7 mouse cellular contexts compared by ENCODE assay signal in the genomic region with DNA sequence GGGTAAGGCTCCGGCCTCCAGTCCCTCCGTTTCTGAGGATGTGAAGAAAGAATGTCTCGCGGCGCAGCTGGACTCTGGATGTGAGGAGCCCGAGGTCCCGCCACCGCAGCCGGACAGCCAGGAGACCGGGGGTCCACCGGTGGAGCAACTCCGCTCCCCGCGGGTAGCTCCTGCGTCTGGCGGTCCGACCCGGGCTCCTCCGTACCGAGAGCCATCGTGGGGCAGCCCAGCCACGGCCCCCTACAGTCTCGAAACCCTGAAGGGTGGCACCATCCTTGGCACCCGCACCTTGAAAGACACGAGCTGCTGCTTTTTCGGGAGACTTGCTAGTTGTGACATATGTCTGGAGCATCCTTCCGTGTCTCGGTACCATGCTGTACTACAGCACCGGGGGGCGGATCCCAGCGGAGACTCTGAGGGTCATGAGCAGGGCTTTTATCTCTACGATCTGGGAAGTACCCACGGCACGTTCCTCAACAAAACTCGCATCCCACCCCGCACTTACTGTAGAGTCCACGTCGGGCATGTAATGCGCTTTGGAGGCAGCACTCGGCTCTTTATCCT. TPM values are rescaled to one million over a fixed set of nuclear protein-coding genes. Genes with fewer than 3 reads are reported as not detected.
DNase-seq lines count a peak whose midpoint lies in the region; ATAC-seq lines count a peak whose summit lies in the region.

No protein-coding gene starts in this region.

- no peaks in the 10 kb centered on the region for H3K27me3 ChIP-seq in lung, embryonic 16.5 days (ENCODE audit: control insufficient read depth, insufficient read depth, low read depth, low read length)
- no peaks in the 10 kb centered on the region for H3K27me3 ChIP-seq in embryonic facial prominence, embryonic 10.5 days (replicated peaks; ENCODE audit: low read depth, poor library complexity, severe bottlenecking)
- no peaks in the 10 kb centered on the region for H3K27me3 ChIP-seq in hindbrain, embryonic 15.5 days
- no peaks in the 10 kb centered on the region for H3K27me3 ChIP-seq in midbrain, embryonic 11.5 days (ENCODE audit: control insufficient read depth, insufficient read depth, low read length)

- no peak; the same call in 1 of the 2 replicates for ATAC-seq in lung, embryonic 16.5 days (ENCODE audit: low read depth)
- peak; percentile 59 for ATAC-seq in hindbrain, embryonic 15.5 days (ENCODE audit: low FRiP score, low read depth)
- peak; percentile 42; the same call in 1 of the 2 replicates for ATAC-seq in midbrain, embryonic 11.5 days (ENCODE audit: low FRiP score)

- no peaks in the 10 kb centered on the region for H3K9me3 ChIP-seq in lung, embryonic 16.5 days (ENCODE audit: control insufficient read depth, low read length)
- H3K9me3 ChIP-seq in embryonic facial prominence, embryonic 10.5 days, result no peaks in the 10 kb centered on the region
- H3K9me3 ChIP-seq in hindbrain, embryonic 15.5 days, result no peaks in the 10 kb centered on the region
- no peaks in the 10 kb centered on the region for H3K9me3 ChIP-seq in midbrain, embryonic 11.5 days (ENCODE audit: control insufficient read depth, low read length)

- H3K4me1 ChIP-seq in lung, embryonic 16.5 days (replicated peaks; ENCODE audit: control insufficient read depth, insufficient read depth, low read length), result peaks cover 16% of the 10 kb centered on the region
- peaks cover 20% of the 10 kb centered on the region for H3K4me1 ChIP-seq in embryonic facial prominence, embryonic 10.5 days
- H3K4me1 ChIP-seq in hindbrain, embryonic 15.5 days (replicated peaks), result peaks cover 38% of the 10 kb centered on the region
- H3K4me1 ChIP-seq in midbrain, embryonic 11.5 days (ENCODE audit: control insufficient read depth, insufficient read depth, low read length), result peaks cover 10% of the 10 kb centered on the region

- WGBS in lung, embryonic 16.5 days, result 2% methylated on average over 40 of the region's 40 CpGs
- 4% methylated on average over 40 of the region's 40 CpGs for WGBS in embryonic facial prominence, embryonic 10.5 days
- 4% methylated on average over 40 of the region's 40 CpGs for WGBS in hindbrain, embryonic 15.5 days
- 5% methylated on average over 40 of the region's 40 CpGs for whole genome bisulfite sequencing in midbrain, embryonic 11.5 days

- DNase-seq in lung, postnatal 14 days, result no peak
- no peak for DNase-seq in embryonic facial prominence, embryonic 10.5 days (ENCODE audit: low spot score)
- DNase-seq in midbrain, embryonic 11.5 days (ENCODE audit: low spot score, missing footprints), result no peak
- DNase-seq in cerebellum, adult 11-12 months, result no peak
- no peak for DNase-seq in adipocyte (ENCODE audit: low spot score)

- peak overlapping the region; percentile 89 for H3K4me2 ChIP-seq in lung, embryonic 16.5 days (ENCODE audit: low read depth, low read length)
- peak overlapping the region; percentile 98 for H3K4me2 ChIP-seq in hindbrain, embryonic 15.5 days
- H3K4me2 ChIP-seq in midbrain, embryonic 11.5 days, result peak overlapping the region; percentile 97

- peak overlapping the region; percentile 90 for H3K9ac ChIP-seq in lung, embryonic 16.5 days (ENCODE audit: low read length)
- peak overlapping the region; percentile 90 for H3K9ac ChIP-seq in hindbrain, embryonic 15.5 days
- H3K9ac ChIP-seq in midbrain, embryonic 11.5 days (ENCODE audit: low read length), result peak overlapping the region; percentile 89

- H3K36me3 ChIP-seq in lung, embryonic 16.5 days (ENCODE audit: control insufficient read depth, insufficient read depth, low read length), result peaks cover 21% of the 10 kb centered on the region
- peaks cover 46% of the 10 kb centered on the region for H3K36me3 ChIP-seq in embryonic facial prominence, embryonic 10.5 days (replicated peaks)
- H3K36me3 ChIP-seq in hindbrain, embryonic 15.5 days, result peaks cover 27% of the 10 kb centered on the region
- peaks cover 2% of the 10 kb centered on the region; the same call in 1 of the 2 replicates for H3K36me3 ChIP-seq in midbrain, embryonic 11.5 days (ENCODE audit: control insufficient read depth, insufficient read depth, low read length)

- H3K4me3 ChIP-seq in lung, embryonic 16.5 days (ENCODE audit: low read length), result peak overlapping the region; percentile 98
- H3K4me3 ChIP-seq in embryonic facial prominence, embryonic 10.5 days, result peak overlapping the region; percentile 99
- H3K4me3 ChIP-seq in hindbrain, embryonic 15.5 days, result peak overlapping the region; percentile 93
- peak overlapping the region; percentile 87 for H3K4me3 ChIP-seq in midbrain, embryonic 11.5 days (ENCODE audit: low read depth, low read length)

- peak overlapping the region; percentile 42 for H3K27ac ChIP-seq in lung, embryonic 16.5 days (ENCODE audit: low read length)
- peak overlapping the region; percentile 93 for H3K27ac ChIP-seq in embryonic facial prominence, embryonic 10.5 days (replicated peaks)
- H3K27ac ChIP-seq in hindbrain, embryonic 15.5 days (replicated peaks), result peak overlapping the region; percentile 89
- no peak overlapping the region for H3K27ac ChIP-seq in midbrain, embryonic 11.5 days (ENCODE audit: low read depth, low read length)

RNA-seq across cellular contexts. Expression of a gene that starts 0.4 kb away (rescaled TPM):
- 23.8 and 27.2 TPM in 2 replicates for polyA plus RNA-seq in lung, embryonic 16.5 days (2015; fragmentation: Nextera tagmentation; extraction: Ambion mirVana)
- 32.2 and 33.1 TPM in 2 replicates for polyA plus RNA-seq in embryonic facial prominence, embryonic 10.5 days (2016; fragmentation: Nextera tagmentation; extraction: Ambion mirVana)
- 31.8 and 32.0 TPM in 2 replicates for polyA plus RNA-seq in hindbrain, embryonic 15.5 days (2015; fragmentation: Nextera tagmentation; extraction: Ambion mirVana)
- 26.2 and 32.0 TPM in 2 replicates for polyA plus RNA-seq in midbrain, embryonic 11.5 days (2014; fragmentation: Nextera tagmentation; extraction: Ambion mirVana)

RNA-seq across cellular contexts. Expression of a gene that starts 0.4 kb away (rescaled TPM):
- 21.9 and 22.1 TPM in 2 replicates for polyA plus RNA-seq in lung, embryonic 16.5 days (2015; fragmentation: Nextera tagmentation; extraction: Ambion mirVana)
- 29.3 and 29.6 TPM in 2 replicates for polyA plus RNA-seq in embryonic facial prominence, embryonic 10.5 days (2016; fragmentation: Nextera tagmentation; extraction: Ambion mirVana)
- polyA plus RNA-seq in hindbrain, embryonic 15.5 days (2015; fragmentation: Nextera tagmentation; extraction: Ambion mirVana), result 24.4 and 25.9 TPM in 2 replicates
- 19.2 and 21.4 TPM in 2 replicates for polyA plus RNA-seq in midbrain, embryonic 11.5 days (2014; fragmentation: Nextera tagmentation; extraction: Ambion mirVana)

RNA-seq across cellular contexts. Expression of a gene that starts 32.7 kb away (rescaled TPM):
- 54.7 and 55.1 TPM in 2 replicates for polyA plus RNA-seq in lung, embryonic 16.5 days (2015; fragmentation: Nextera tagmentation; extraction: Ambion mirVana)
- 110 and 113 TPM in 2 replicates for polyA plus RNA-seq in embryonic facial prominence, embryonic 10.5 days (2016; fragmentation: Nextera tagmentation; extraction: Ambion mirVana)
- polyA plus RNA-seq in hindbrain, embryonic 15.5 days (2015; fragmentation: Nextera tagmentation; extraction: Ambion mirVana), result 80.6 and 85.6 TPM in 2 replicates
- polyA plus RNA-seq in midbrain, embryonic 11.5 days (2014; fragmentation: Nextera tagmentation; extraction: Ambion mirVana), result 70.9 and 71.2 TPM in 2 replicates

RNA-seq across cellular contexts. Expression of a gene that starts 41.7 kb away (rescaled TPM):
- polyA plus RNA-seq in lung, embryonic 16.5 days (2015; fragmentation: Nextera tagmentation; extraction: Ambion mirVana), result not detected in 2 replicates
- polyA plus RNA-seq in embryonic facial prominence, embryonic 10.5 days (2016; fragmentation: Nextera tagmentation; extraction: Ambion mirVana), result 0.11 and 0.16 TPM in 2 replicates
- not detected in 2 replicates for polyA plus RNA-seq in hindbrain, embryonic 15.5 days (2015; fragmentation: Nextera tagmentation; extraction: Ambion mirVana)
- polyA plus RNA-seq in midbrain, embryonic 11.5 days (2014; fragmentation: Nextera tagmentation; extraction: Ambion mirVana), result not detected in 2 replicates
